Comparison of ENCODE assay signal across 8 mouse cellular contexts in the genomic region with DNA sequence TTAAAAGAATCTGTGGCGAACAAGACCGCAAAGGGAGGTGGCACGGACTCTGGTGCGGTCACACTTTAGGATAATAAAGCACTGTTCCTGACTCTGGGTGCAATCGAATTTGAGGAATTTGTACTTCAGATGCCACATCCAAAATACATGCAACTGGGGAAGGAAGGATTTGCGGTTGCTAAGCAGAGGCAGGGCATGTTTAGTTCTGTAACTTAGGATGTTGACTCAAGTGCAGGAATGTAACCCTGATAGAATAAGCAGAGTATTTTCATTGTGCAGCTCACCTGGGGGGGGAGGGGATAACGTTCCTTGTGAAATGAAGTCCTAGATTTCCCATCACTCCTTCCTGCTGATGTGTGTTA. TPM values are rescaled to one million over a fixed set of nuclear protein-coding genes. Genes with fewer than 3 reads are reported as not detected.
A peak's percentile ranks its signal among the peaks of the same experiment; 100 is the strongest.
DNase-seq lines count a peak whose midpoint lies in the region; ATAC-seq lines count a peak whose summit lies in the region.

No protein-coding gene starts in this region.

- H3K27me3 ChIP-seq in liver, embryonic 16.5 days (ENCODE audit: control insufficient read depth, insufficient read depth, low read depth, low read length) = peaks cover 8% of the 10 kb centered on the region; the same call in 1 of the 2 replicates

- peak; percentile 39 for DNase-seq in cerebellum, adult 11-12 months
- no peak for DNase-seq in cerebellum, postnatal 4 days (ENCODE audit: low spot score in 2 of 2)
- DNase-seq in thymus, postnatal 14 days = peak; percentile 36
- DNase-seq in thymus, postnatal 25 days = no peak
- DNase-seq in right cerebral cortex, postnatal 10 days (ENCODE audit: low spot score in 2 of 2) = no peak
- no peak for DNase-seq in gastrocnemius, postnatal 4 days (ENCODE audit: low spot score in 2 of 2)
- no peak for DNase-seq in left cerebral cortex, adult 18-20 months (ENCODE audit: low spot score in 2 of 2)

- H3K27ac ChIP-seq in liver, embryonic 16.5 days (ENCODE audit: low read length) = no peak overlapping the region

- no peaks in the 10 kb centered on the region for H3K36me3 ChIP-seq in liver, embryonic 16.5 days (ENCODE audit: control insufficient read depth, insufficient read depth)

- peak overlapping the region; percentile 78 for H3K9ac ChIP-seq in liver, embryonic 16.5 days (ENCODE audit: low read depth, low read length)

- WGBS in liver, embryonic 16.5 days (ENCODE audit: insufficient replicate concordance) = 2% methylated on average over 7 of the region's 7 CpGs

- peak overlapping the region; percentile 92 for H3K4me2 ChIP-seq in liver, embryonic 16.5 days (ENCODE audit: low read depth, low read length)

- peak overlapping the region; percentile 78 for H3K4me3 ChIP-seq in liver, embryonic 16.5 days (ENCODE audit: low read depth, low read length)

- no peaks in the 10 kb centered on the region for H3K9me3 ChIP-seq in liver, embryonic 16.5 days (replicated peaks; ENCODE audit: control insufficient read depth, low read length)

- peaks cover 40% of the 10 kb centered on the region for H3K4me1 ChIP-seq in liver, embryonic 16.5 days (ENCODE audit: control insufficient read depth, low read depth, low read length)

- no peak for ATAC-seq in liver, embryonic 16.5 days (ENCODE audit: low read depth)

RNA-seq across cellular contexts. Expression of gene Fam53b, which starts 0.4 kb away (rescaled TPM):
- 25.1 and 29.4 TPM in 2 replicates for polyA plus RNA-seq in liver, embryonic 16.5 days (2015; fragmentation: Nextera tagmentation; extraction: Ambion mirVana)
- total RNA-seq in gastrocnemius, postnatal 4 days (2021) = 10 to 100 TPM; 44.6 to 48.9 TPM
- 10 to 100 TPM; 71.7 to 73.5 TPM for total RNA-seq in left cerebral cortex, adult 18-20 months (2021)

RNA-seq across cellular contexts. Expression of gene Eef1akmt2, which starts 38.4 kb away (rescaled TPM):
- 12.5 and 16.2 TPM in 2 replicates for polyA plus RNA-seq in liver, embryonic 16.5 days (2015; fragmentation: Nextera tagmentation; extraction: Ambion mirVana)
- 10 to 100 TPM; 15.7 to 21.1 TPM for total RNA-seq in gastrocnemius, postnatal 4 days (2021)
- 10 to 100 TPM; 33.4 to 35.0 TPM for total RNA-seq in left cerebral cortex, adult 18-20 months (2021)

RNA-seq across cellular contexts. Expression of gene Abraxas2, which starts 45.0 kb away (rescaled TPM):
- 11.2 and 12.5 TPM in 2 replicates for polyA plus RNA-seq in liver, embryonic 16.5 days (2015; fragmentation: Nextera tagmentation; extraction: Ambion mirVana)
- 10 to 100 TPM; 33.1 to 37.7 TPM for total RNA-seq in gastrocnemius, postnatal 4 days (2021)
- total RNA-seq in left cerebral cortex, adult 18-20 months (2021) = 10 to 100 TPM; 29.9 to 30.1 TPM

Comparison
In these comparisons a context has a peak if more than half of its experiments do, and no peak if none do; other contexts are left out.
1. DNase-seq: peak in cerebellum, adult 11-12 months (single experiment) and thymus, postnatal 14 days (single experiment); none in cerebellum, postnatal 4 days (0 of 2), thymus, postnatal 25 days (single experiment), right cerebral cortex, postnatal 10 days (0 of 2), gastrocnemius, postnatal 4 days (0 of 2) and left cerebral cortex, adult 18-20 months (0 of 2).